8 mouse cellular contexts compared by ENCODE assay signal in genomic region chr5:106964513-106965014, GRCm38 (mm10). TPM values are rescaled to one million over a fixed set of nuclear protein-coding genes. Genes with fewer than 3 reads are reported as not detected.
DNase-seq lines count a peak whose midpoint lies in the region; ATAC-seq lines count a peak whose summit lies in the region.

No protein-coding gene starts in this region.

- DNase-seq in kidney, adult 9 months, result no peak
- DNase-seq in c-Kit-positive CD71-positive TER-119-negative erythroid progenitor cells, embryonic 14.5 days (ENCODE audit: low read depth), result peak; percentile 31
- no peak for DNase-seq in midbrain, embryonic 14.5 days
- DNase-seq in kidney, postnatal 25 days, result no peak
- no peak for DNase-seq in gastrocnemius, postnatal 10 days
- no peak for DNase-seq in thymus, postnatal 25 days

- ATAC-seq in kidney, embryonic 16.5 days (ENCODE audit: low FRiP score, low TSS enrichment), result peak; percentile 92
- ATAC-seq in hindbrain, embryonic 15.5 days (ENCODE audit: low FRiP score, low read depth), result peak; percentile 92
- ATAC-seq in midbrain, embryonic 14.5 days (ENCODE audit: low FRiP score, low TSS enrichment), result peak; percentile 88

- H3K4me3 ChIP-seq in kidney, embryonic 16.5 days (ENCODE audit: low read length), result peak overlapping the region; percentile 82
- H3K4me3 ChIP-seq in hindbrain, embryonic 15.5 days, result peak overlapping the region; percentile 85
- peak overlapping the region; percentile 82 for H3K4me3 ChIP-seq in midbrain, embryonic 14.5 days (replicated peaks; ENCODE audit: low read depth, low read length)

- peak overlapping the region; percentile 76 for H3K27ac ChIP-seq in kidney, embryonic 16.5 days (ENCODE audit: low read length)
- peak overlapping the region; percentile 86 for H3K27ac ChIP-seq in hindbrain, embryonic 15.5 days (replicated peaks)
- peak overlapping the region; percentile 86 for H3K27ac ChIP-seq in midbrain, embryonic 14.5 days (replicated peaks; ENCODE audit: low read depth, low read length)

- H3K9ac ChIP-seq in kidney, embryonic 16.5 days (replicated peaks; ENCODE audit: low read length), result peak overlapping the region; percentile 83
- peak overlapping the region; percentile 72 for H3K9ac ChIP-seq in hindbrain, embryonic 15.5 days
- peak overlapping the region; percentile 75 for H3K9ac ChIP-seq in midbrain, embryonic 14.5 days (replicated peaks; ENCODE audit: low read length)

- peaks cover 4% of the 10 kb centered on the region; the same call in 1 of the 2 replicates for H3K9me3 ChIP-seq in kidney, embryonic 16.5 days (ENCODE audit: low read length)
- no peaks in the 10 kb centered on the region for H3K9me3 ChIP-seq in hindbrain, embryonic 15.5 days
- H3K9me3 ChIP-seq in midbrain, embryonic 14.5 days (ENCODE audit: control insufficient read depth, low read length), result no peaks in the 10 kb centered on the region

- H3K4me1 ChIP-seq in kidney, embryonic 16.5 days (ENCODE audit: insufficient read depth, low read length), result peaks cover 16% of the 10 kb centered on the region
- peaks cover 18% of the 10 kb centered on the region for H3K4me1 ChIP-seq in hindbrain, embryonic 15.5 days (replicated peaks)
- H3K4me1 ChIP-seq in midbrain, embryonic 14.5 days (ENCODE audit: control insufficient read depth, insufficient read depth, low read length), result peaks cover 8% of the 10 kb centered on the region; the same call in 1 of the 2 replicates

- peaks cover 13% of the 10 kb centered on the region; the same call in 1 of the 2 replicates for H3K36me3 ChIP-seq in kidney, embryonic 16.5 days (ENCODE audit: insufficient read depth, low read length)
- H3K36me3 ChIP-seq in hindbrain, embryonic 15.5 days, result no peaks in the 10 kb centered on the region
- peaks cover 13% of the 10 kb centered on the region for H3K36me3 ChIP-seq in midbrain, embryonic 14.5 days (ENCODE audit: control insufficient read depth, insufficient read depth, low read length)

- H3K27me3 ChIP-seq in kidney, embryonic 16.5 days (ENCODE audit: insufficient read depth, low read length), result no peaks in the 10 kb centered on the region
- no peaks in the 10 kb centered on the region for H3K27me3 ChIP-seq in hindbrain, embryonic 15.5 days
- no peaks in the 10 kb centered on the region for H3K27me3 ChIP-seq in midbrain, embryonic 14.5 days (ENCODE audit: control insufficient read depth, insufficient read depth, low read length)

- under 1% methylated on average over 41 of the region's 41 CpGs for WGBS in kidney, embryonic 16.5 days
- under 1% methylated on average over 41 of the region's 41 CpGs for WGBS in hindbrain, embryonic 15.5 days
- WGBS in midbrain, embryonic 14.5 days, result under 1% methylated on average over 41 of the region's 41 CpGs

- H3K4me2 ChIP-seq in kidney, embryonic 16.5 days (replicated peaks; ENCODE audit: low read depth, low read length), result peak overlapping the region; percentile 85
- peak overlapping the region; percentile 76 for H3K4me2 ChIP-seq in hindbrain, embryonic 15.5 days
- H3K4me2 ChIP-seq in midbrain, embryonic 14.5 days (ENCODE audit: low read length), result peak overlapping the region; percentile 84

RNA-seq across cellular contexts. Expression of gene Cdc7, which starts 0.4 kb away (rescaled TPM):
- 44.8 and 47.4 TPM in 2 replicates for polyA plus RNA-seq in kidney, embryonic 16.5 days (2015; fragmentation: Nextera tagmentation; extraction: Ambion mirVana)
- 42.3 and 43.8 TPM in 2 replicates for polyA plus RNA-seq in hindbrain, embryonic 15.5 days (2015; fragmentation: Nextera tagmentation; extraction: Ambion mirVana)
- polyA plus RNA-seq in midbrain, embryonic 14.5 days (2014; fragmentation: Nextera tagmentation; extraction: Ambion mirVana), result 35.8 and 46.9 TPM in 2 replicates
- total RNA-seq in gastrocnemius, postnatal 10 days (2021), result 1 to 10 TPM; 3.3 to 3.5 TPM

RNA-seq across cellular contexts. Expression of gene Hfm1, which starts 38.4 kb away (rescaled TPM):
- 1.6 and 2.0 TPM in 2 replicates for polyA plus RNA-seq in kidney, embryonic 16.5 days (2015; fragmentation: Nextera tagmentation; extraction: Ambion mirVana)
- 5.1 and 5.2 TPM in 2 replicates for polyA plus RNA-seq in hindbrain, embryonic 15.5 days (2015; fragmentation: Nextera tagmentation; extraction: Ambion mirVana)
- polyA plus RNA-seq in midbrain, embryonic 14.5 days (2014; fragmentation: Nextera tagmentation; extraction: Ambion mirVana), result 7.9 and 9.2 TPM in 2 replicates
- total RNA-seq in gastrocnemius, postnatal 10 days (2021), result not detected
